Mouse (Mus musculus) forebrain, embryonic 16.5 days (tissue): ENCODE measurements around the gene Cx3cr1. TPM values are rescaled to one million over a fixed set of nuclear protein-coding genes. Genes with fewer than 3 reads are reported as not detected.

ENCODE experiments used
- ATAC-seq: fragments of 200-750 bp; cut with Nextera tagmentation; 2 replicates; pipeline ENCODE4 v1.8.0; 2017; ENCODE audit warnings: mild to moderate bottlenecking, moderate library complexity
- H3K27ac ChIP-seq: fragments of 300-500 bp; sonication (generic); 2 replicates; pipeline ENCODE4 v1.5.1; 2014; ENCODE audit warnings: low read length, control low read depth
- H3K27me3 ChIP-seq: fragments of 300-500 bp; sonication (generic); replicated peaks from 2 replicates; pipeline ENCODE4 v1.6.1; 2014; ENCODE audit warnings: low read length; ENCODE audit not compliant: control insufficient read depth, insufficient read depth
- H3K36me3 ChIP-seq: fragments of 300-500 bp; sonication (generic); 2 replicates; pipeline ENCODE4 v1.6.1; 2014; ENCODE audit not compliant: control insufficient read depth, insufficient read depth
- H3K4me1 ChIP-seq: fragments of 300-500 bp; sonication (generic); replicated peaks from 2 replicates; pipeline ENCODE4 v1.6.1; 2014; ENCODE audit warnings: low read length; ENCODE audit not compliant: control insufficient read depth, insufficient read depth
- H3K4me2 ChIP-seq: fragments of 300-500 bp; sonication (generic); 2 replicates; pipeline ENCODE4 v1.6.1; 2014; ENCODE audit warnings: mild to moderate bottlenecking, low read length, control low read depth
- H3K4me3 ChIP-seq: fragments of 300-500 bp; sonication (generic); replicated peaks from 2 replicates; pipeline ENCODE4 v1.5.1; 2014; ENCODE audit warnings: mild to moderate bottlenecking, low read length, control low read depth
- H3K9ac ChIP-seq: fragments of 300-500 bp; sonication (generic); replicated peaks from 2 replicates; pipeline ENCODE4 v1.6.1; 2014; ENCODE audit warnings: low read depth, low read length, control low read depth
- H3K9me3 ChIP-seq: fragments of 300-500 bp; sonication (generic); 2 replicates; pipeline ENCODE4 v1.6.1; 2016; ENCODE audit warnings: low read length; ENCODE audit not compliant: control insufficient read depth
- WGBS: fragments of 180-500 bp; shearing (Covaris S2); extraction: QIAGEN DNeasy Blood & Tissue Kit; methylation state at CpG from one replicate; pipeline ENCODE4 v1.1.7; 2014; 5-methylcytosine and 5-hydroxymethylcytosine counted together
- polyA plus RNA-seq: library from polyadenylated mRNA; unstranded; fragments of >200 nt; fragmentation: Nextera tagmentation; extraction: Ambion mirVana; gene quantifications from 2 replicates; pipeline ENCODE4 v1.2.1, GENCODE M21; 2015

The Cx3cr1 gene
- polyA plus RNA-seq, 1 experiment from 2014 or later = 6.4 TPM

DNA sequence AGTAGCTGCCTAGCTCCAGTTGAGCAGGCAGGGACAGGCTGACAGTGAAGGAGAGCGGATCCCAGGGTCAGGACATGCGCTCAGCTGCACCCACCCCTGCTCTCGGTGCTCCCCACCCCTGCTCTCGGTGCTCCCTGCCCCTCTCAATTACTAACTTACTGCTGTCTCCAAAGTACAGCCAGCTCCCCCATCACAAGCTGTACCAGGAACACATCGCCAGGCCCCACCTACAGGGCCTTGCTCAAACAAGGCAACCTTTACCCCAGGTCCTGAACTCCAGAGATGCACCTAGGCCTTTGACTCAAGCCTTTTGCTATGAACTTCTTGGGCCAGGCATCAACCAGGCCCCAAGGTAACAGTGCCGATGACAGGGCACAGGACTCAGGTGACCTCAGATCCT lies 136.0 kb downstream of the Cx3cr1 start:
- no peak for ATAC-seq
- H3K4me3 ChIP-seq = no peak overlapping the region
- H3K36me3 ChIP-seq = no peaks in the 10 kb centered on the region
- H3K4me1 ChIP-seq = peaks cover 12% of the 10 kb centered on the region
- H3K27me3 ChIP-seq = no peaks in the 10 kb centered on the region
- no peak overlapping the region for H3K4me2 ChIP-seq
- 92% methylated on average over 6 of the region's 6 CpGs for WGBS
- H3K27ac ChIP-seq = no peak overlapping the region
- H3K9ac ChIP-seq = no peak overlapping the region
- no peaks in the 10 kb centered on the region for H3K9me3 ChIP-seq

DNA sequence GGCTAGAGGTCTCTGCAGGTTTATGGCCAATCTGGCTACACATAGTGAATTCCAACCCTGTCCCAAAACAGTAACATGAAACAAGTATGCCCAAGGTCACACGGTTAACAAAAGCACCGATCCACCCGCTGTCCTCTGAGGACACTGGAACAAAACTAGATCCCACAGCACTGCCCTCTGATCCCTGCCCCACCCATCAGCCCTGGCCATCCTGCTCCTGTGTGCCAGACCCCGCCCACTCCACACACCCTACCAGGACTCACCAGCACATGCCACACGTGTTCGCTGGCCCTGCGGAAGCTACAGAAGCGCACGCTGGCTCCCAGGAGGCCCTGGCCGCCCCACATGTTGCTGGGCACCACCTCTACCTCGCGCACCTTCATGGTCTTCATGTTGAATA lies 137.3 kb downstream of the Cx3cr1 start:
- Histone ChIP-seq H3K4me3 (no peak overlapping the region), H3K4me2 (no peak overlapping the region), H3K9me3 (no peaks in the 10 kb centered on the region), H3K27ac (no peak overlapping the region), H3K9ac (no peak overlapping the region), H3K27me3 (no peaks in the 10 kb centered on the region), H3K36me3 (peaks cover 4% of the 10 kb centered on the region; the same call in 1 of the 2 replicates), H3K4me1 (peaks cover 8% of the 10 kb centered on the region)
- WGBS = 93% methylated on average over 12 of the region's 12 CpGs
- ATAC-seq = no peak

DNA sequence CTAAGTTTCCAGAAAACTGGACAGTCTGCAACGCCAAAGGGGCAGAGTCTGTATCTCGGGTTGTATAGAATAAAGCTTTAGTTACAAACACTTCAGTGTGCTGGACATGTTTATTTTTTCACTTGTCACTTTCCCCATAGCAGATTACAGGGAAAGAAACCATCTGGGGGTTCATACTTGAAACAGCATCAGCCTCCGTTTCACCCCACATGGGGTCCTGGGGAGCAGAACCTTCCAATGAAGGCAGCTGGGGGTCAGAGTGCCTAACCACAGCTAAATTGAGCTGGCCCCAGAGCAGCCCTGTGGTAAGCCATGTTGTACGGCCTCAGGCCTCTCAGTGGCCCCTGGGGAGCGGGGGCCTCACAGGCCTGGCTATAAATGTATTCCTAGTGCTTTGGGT lies 143.2 kb downstream of the Cx3cr1 start:
- no peaks in the 10 kb centered on the region for H3K9me3 ChIP-seq
- no peak overlapping the region for H3K9ac ChIP-seq
- no peak overlapping the region for H3K27ac ChIP-seq
- H3K4me1 ChIP-seq = no peaks in the 10 kb centered on the region
- H3K4me3 ChIP-seq = no peak overlapping the region
- no peaks in the 10 kb centered on the region for H3K27me3 ChIP-seq
- 95% methylated on average over 5 of the region's 5 CpGs for WGBS
- no peak overlapping the region for H3K4me2 ChIP-seq
- H3K36me3 ChIP-seq = peaks cover 34% of the 10 kb centered on the region
- ATAC-seq = no peak

DNA sequence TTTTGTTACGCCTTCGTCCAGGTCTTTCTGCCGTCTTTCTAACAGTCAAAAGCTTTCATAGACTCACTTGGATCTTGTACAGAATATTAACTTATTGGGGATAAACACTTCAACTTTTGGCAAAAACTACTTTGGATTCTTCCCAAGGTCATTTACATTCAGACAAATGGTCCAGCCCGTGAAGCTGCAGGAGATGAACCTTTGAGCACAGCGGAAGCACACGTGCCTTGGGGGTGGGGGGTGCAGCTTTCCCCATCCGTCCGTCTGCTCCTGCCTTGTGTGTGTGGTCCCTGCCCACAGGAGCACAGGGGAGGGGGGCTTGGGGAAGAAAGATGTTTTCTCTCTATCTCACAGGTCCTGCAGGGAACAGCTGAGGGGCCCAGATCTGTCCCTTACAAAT lies 143.9 kb downstream of the Cx3cr1 start:
- Histone ChIP-seq H3K4me1 (no peaks in the 10 kb centered on the region), H3K36me3 (peaks cover 36% of the 10 kb centered on the region), H3K9ac (no peak overlapping the region), H3K4me2 (no peak overlapping the region), H3K9me3 (no peaks in the 10 kb centered on the region), H3K4me3 (no peak overlapping the region), H3K27ac (no peak overlapping the region), H3K27me3 (no peaks in the 10 kb centered on the region)
- no peak for ATAC-seq
- WGBS = 62% methylated on average over 8 of the region's 8 CpGs

DNA sequence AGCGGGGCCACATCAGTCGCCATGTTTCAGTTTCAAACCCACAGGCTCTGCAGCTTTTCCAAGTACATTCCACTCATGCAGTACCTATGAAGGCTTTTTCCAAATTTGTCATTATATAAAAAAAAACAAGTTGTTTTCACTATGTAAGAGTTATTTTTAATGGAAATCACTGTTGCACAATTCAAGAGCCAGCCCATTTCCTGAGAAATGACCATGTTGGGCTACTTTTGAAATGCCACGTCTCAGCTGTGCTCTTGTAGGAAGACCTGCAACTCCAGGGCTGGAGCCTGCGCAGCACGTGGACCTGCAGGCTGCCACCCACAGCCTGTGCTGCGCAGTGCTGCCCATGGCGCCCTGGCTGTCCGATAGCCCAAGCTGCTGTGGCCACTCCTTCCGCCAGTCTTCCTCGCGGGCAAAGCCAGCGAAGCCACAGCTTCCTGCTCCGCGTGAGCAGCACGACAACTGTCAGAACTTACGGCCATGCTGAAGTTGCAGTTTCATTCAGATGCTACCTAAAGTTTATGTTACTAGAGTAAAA lies 144.5 kb downstream of the Cx3cr1 start:
- 92% methylated on average over 16 of the region's 16 CpGs for WGBS
- no peaks in the 10 kb centered on the region for H3K27me3 ChIP-seq
- no peaks in the 10 kb centered on the region for H3K9me3 ChIP-seq
- no peaks in the 10 kb centered on the region for H3K4me1 ChIP-seq
- H3K36me3 ChIP-seq = peaks cover 41% of the 10 kb centered on the region
- H3K9ac ChIP-seq = no peak overlapping the region
- H3K4me3 ChIP-seq = no peak overlapping the region
- no peak for ATAC-seq
- no peak overlapping the region for H3K27ac ChIP-seq
- H3K4me2 ChIP-seq = no peak overlapping the region

DNA sequence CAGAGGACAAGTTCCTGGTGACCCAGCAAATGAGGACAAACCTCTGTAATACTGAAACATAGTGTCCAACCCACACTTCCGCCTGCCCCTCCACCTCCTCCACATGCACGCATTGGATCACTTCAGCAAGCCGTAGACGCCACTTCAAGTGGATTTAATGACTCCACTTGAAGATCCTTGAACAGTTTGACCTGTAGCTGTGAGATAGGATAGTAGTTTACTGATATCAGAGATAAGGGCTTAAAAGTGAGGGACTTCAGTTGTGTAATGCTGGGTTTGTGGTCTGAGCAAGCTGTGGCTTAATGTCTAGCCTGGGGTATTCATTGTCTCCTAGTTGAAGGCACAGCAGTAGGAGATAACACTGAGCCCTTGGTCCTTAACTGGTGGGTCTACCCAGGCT lies 146.2 kb downstream of the Cx3cr1 start:
- Histone ChIP-seq H3K4me3 (no peak overlapping the region), H3K36me3 (peaks cover 52% of the 10 kb centered on the region), H3K9me3 (no peaks in the 10 kb centered on the region), H3K4me1 (no peaks in the 10 kb centered on the region), H3K9ac (no peak overlapping the region), H3K27ac (no peak overlapping the region), H3K4me2 (no peak overlapping the region), H3K27me3 (no peaks in the 10 kb centered on the region)
- ATAC-seq = no peak
- 87% methylated on average over 4 of the region's 4 CpGs for WGBS

DNA sequence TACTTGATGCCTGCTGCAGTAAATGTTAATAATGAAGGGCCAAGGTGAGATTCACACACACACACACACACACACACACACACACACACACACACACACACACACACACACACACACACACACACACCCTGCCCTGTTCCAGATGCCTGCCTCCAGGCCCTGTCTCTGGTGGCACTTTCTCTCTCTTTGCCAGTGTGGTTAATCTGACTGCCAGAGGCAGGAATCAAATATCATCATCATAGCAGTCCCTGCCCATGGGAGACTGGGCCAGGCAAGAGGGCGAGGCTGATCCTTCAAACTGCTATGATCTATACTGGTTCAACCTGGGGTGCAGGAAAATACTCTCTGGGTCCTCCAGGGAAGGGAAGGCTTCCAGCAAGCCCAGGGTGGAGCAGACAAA lies 149.8 kb downstream of the Cx3cr1 start:
- Histone ChIP-seq H3K9ac (no peak overlapping the region), H3K9me3 (no peaks in the 10 kb centered on the region), H3K36me3 (peaks cover 45% of the 10 kb centered on the region), H3K27me3 (no peaks in the 10 kb centered on the region), H3K4me2 (no peak overlapping the region), H3K4me1 (no peaks in the 10 kb centered on the region), H3K4me3 (no peak overlapping the region), H3K27ac (no peak overlapping the region)
- 87% methylated on average over 1 of the region's 1 CpGs for WGBS
- ATAC-seq = no peak

DNA sequence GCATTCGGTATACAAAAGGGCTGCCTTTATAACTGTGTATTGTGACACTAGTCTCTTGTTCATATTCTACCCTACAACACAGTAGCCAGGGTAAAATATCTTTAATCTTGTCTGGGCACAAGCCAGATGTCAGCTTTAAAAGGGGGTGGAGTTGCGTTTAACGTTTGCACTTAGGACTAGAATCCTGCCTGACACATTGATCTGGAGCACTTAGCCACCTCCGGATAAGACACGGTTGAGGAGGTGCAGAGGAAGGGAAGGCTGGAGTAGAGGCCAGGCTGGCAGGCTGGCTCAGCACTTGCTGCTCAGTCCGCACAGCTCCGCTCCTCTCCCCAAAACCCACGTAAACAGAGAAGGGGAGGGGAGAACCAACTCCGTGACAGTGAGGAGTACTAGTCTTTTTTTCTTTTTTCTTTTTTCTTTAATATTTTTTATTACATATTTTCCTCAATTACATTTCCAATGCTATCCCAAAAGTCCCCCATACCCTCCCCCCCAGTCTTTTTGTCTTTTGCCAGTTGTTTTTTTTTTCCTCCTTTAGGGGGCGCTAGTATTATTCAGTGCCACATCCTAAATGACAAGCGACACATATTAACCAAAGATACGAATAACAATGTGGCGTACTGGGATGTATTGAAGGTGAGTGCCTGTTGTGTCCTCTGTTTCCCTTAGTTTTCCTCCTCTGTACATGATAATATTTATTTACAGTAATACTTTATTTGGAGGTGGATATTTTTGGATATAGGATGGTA lies 156.4 kb downstream of the Cx3cr1 start:
- H3K9ac ChIP-seq = no peak overlapping the region
- H3K4me3 ChIP-seq = no peak overlapping the region
- H3K27ac ChIP-seq = no peak overlapping the region
- no peaks in the 10 kb centered on the region for H3K27me3 ChIP-seq
- no peak for ATAC-seq
- no peaks in the 10 kb centered on the region for H3K9me3 ChIP-seq
- no peaks in the 10 kb centered on the region for H3K4me1 ChIP-seq
- WGBS = 79% methylated on average over 13 of the region's 13 CpGs
- H3K36me3 ChIP-seq = peaks cover 48% of the 10 kb centered on the region
- no peak overlapping the region for H3K4me2 ChIP-seq

DNA sequence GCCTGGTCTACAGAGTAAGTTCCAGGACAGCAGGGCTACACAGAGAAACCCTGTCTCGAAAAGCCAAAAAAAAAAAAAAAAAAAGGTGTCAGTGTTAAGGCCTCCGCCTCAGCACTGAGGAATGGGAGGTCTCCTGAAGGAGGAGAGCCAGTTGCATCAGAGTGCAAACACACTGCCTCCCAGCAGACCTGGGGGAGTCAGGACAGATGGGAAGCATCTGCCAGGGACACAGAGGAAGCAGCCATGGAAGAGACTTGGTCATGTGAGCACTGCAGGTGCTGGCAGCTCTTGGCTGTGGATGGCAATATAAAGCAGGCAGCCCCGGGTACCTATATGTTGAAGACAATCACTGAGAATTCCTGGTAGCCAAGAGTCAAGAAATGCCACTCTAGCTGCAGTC lies 159.7 kb downstream of the Cx3cr1 start:
- Histone ChIP-seq H3K4me1 (no peaks in the 10 kb centered on the region), H3K9me3 (no peaks in the 10 kb centered on the region), H3K4me3 (no peak overlapping the region), H3K27me3 (no peaks in the 10 kb centered on the region), H3K4me2 (no peak overlapping the region), H3K9ac (no peak overlapping the region), H3K36me3 (peaks cover 64% of the 10 kb centered on the region), H3K27ac (no peak overlapping the region)
- ATAC-seq = no peak
- WGBS = 97% methylated on average over 3 of the region's 3 CpGs
